Mouse (Mus musculus) heart, embryonic 15.5 days (tissue): Measurements from ENCODE around the gene Nploc4. TPM values are rescaled to one million over a fixed set of nuclear protein-coding genes. Genes with fewer than 3 reads are reported as not detected.

Experiments used
- ATAC-seq: fragments of 200-750 bp; cut with Nextera tagmentation; replicated peaks from 2 replicates; pipeline ENCODE4 v1.8.0; 2017; ENCODE audit warnings: low read depth, moderate TSS enrichment; ENCODE audit not compliant: insufficient number of reproducible peaks, insufficient read depth, low FRiP score
- H3K27ac ChIP-seq: fragments of 300-500 bp; sonication (generic); 2 replicates; pipeline ENCODE4 v1.5.1; 2015; ENCODE audit warnings: mild to moderate bottlenecking, inconsistent platforms
- H3K27me3 ChIP-seq: fragments of 300-500 bp; sonication (generic); 2 replicates; pipeline ENCODE4 v1.6.1; 2015; ENCODE audit warnings: inconsistent platforms
- H3K36me3 ChIP-seq: fragments of 300-500 bp; sonication (generic); 2 replicates; pipeline ENCODE4 v1.6.1; 2015; ENCODE audit warnings: mild to moderate bottlenecking, inconsistent platforms
- H3K4me1 ChIP-seq: fragments of 300-500 bp; sonication (generic); replicated peaks from 2 replicates; pipeline ENCODE4 v1.6.1; 2015; ENCODE audit warnings: inconsistent platforms
- H3K4me2 ChIP-seq: fragments of 300-500 bp; sonication (generic); 2 replicates; pipeline ENCODE4 v1.6.1; 2015; ENCODE audit warnings: inconsistent platforms, mild to moderate bottlenecking, moderate library complexity
- H3K4me3 ChIP-seq: fragments of 300-500 bp; sonication (generic); 2 replicates; pipeline ENCODE4 v1.5.1; 2015; ENCODE audit warnings: mild to moderate bottlenecking, inconsistent platforms
- H3K9ac ChIP-seq: fragments of 300-500 bp; sonication (generic); 2 replicates; pipeline ENCODE4 v1.6.1; 2015; ENCODE audit warnings: mild to moderate bottlenecking, inconsistent platforms
- H3K9me3 ChIP-seq: fragments of 300-500 bp; sonication (generic); replicated peaks from 2 replicates; pipeline ENCODE4 v1.6.1; 2016; ENCODE audit warnings: inconsistent platforms
- WGBS: fragments of 180-500 bp; shearing (Covaris S2); methylation state at CpG from one replicate; pipeline ENCODE4 v1.1.7; 2015; ENCODE audit warnings: mixed read lengths; 5-methylcytosine and 5-hydroxymethylcytosine counted together
- microRNA-seq: library from miRNA; unstranded; fragments of <30 nt; microRNA quantifications from one replicate; pipeline ENCODE4, GENCODE M21; 2016
- polyA plus RNA-seq: library from polyadenylated mRNA; unstranded; fragments of >200 nt; fragmentation: Nextera tagmentation; extraction: Ambion mirVana; gene quantifications from 2 replicates; pipeline ENCODE4 v1.2.1, GENCODE M21; 2015

Gene Nploc4
- polyA plus RNA-seq, 1 experiment from 2014 or later: 22.5 TPM

- H3K4me1 ChIP-seq: peaks cover 8% of the 10 kb centered on the region
- no peak for ATAC-seq
- H3K27ac ChIP-seq: peak overlapping the region; percentile 66
- H3K4me2 ChIP-seq: no peak overlapping the region
- peak overlapping the region; percentile 33; the same call in 1 of the 2 replicates for H3K4me3 ChIP-seq
- 48% methylated on average over 5 of the region's 5 CpGs for WGBS
- no peaks in the 10 kb centered on the region for H3K9me3 ChIP-seq
- no peak overlapping the region for H3K9ac ChIP-seq
- peaks cover 6% of the 10 kb centered on the region; the same call in 1 of the 2 replicates for H3K36me3 ChIP-seq
- no peaks in the 10 kb centered on the region for H3K27me3 ChIP-seq
Measured at GRCm38 (mm10) chr11:120344310-120344920, 93.1 kb downstream of the Nploc4 start.

- ATAC-seq: no peak
- WGBS: 40% methylated on average over 5 of the region's 5 CpGs
- H3K4me2 ChIP-seq: no peak overlapping the region
- no peaks in the 10 kb centered on the region for H3K27me3 ChIP-seq
- H3K4me3 ChIP-seq: no peak overlapping the region
- H3K36me3 ChIP-seq: peaks cover 6% of the 10 kb centered on the region; the same call in 1 of the 2 replicates
- H3K4me1 ChIP-seq: peaks cover 8% of the 10 kb centered on the region
- no peaks in the 10 kb centered on the region for H3K9me3 ChIP-seq
- H3K9ac ChIP-seq: no peak overlapping the region
- H3K27ac ChIP-seq: peak overlapping the region; percentile 66
Measured at GRCm38 (mm10) chr11:120343519-120344309, 93.8 kb downstream of the Nploc4 start.

- H3K9ac ChIP-seq: no peak overlapping the region
- no peak for ATAC-seq
- H3K4me1 ChIP-seq: peaks cover 8% of the 10 kb centered on the region
- no peak overlapping the region for H3K4me2 ChIP-seq
- H3K27ac ChIP-seq: no peak overlapping the region
- no peak overlapping the region for H3K4me3 ChIP-seq
- H3K36me3 ChIP-seq: peaks cover 6% of the 10 kb centered on the region; the same call in 1 of the 2 replicates
- H3K9me3 ChIP-seq: no peaks in the 10 kb centered on the region
- H3K27me3 ChIP-seq: no peaks in the 10 kb centered on the region
- 89% methylated on average over 5 of the region's 5 CpGs for WGBS
Measured at GRCm38 (mm10) chr11:120342656-120343160, 94.8 kb downstream of the Nploc4 start.

- no peak overlapping the region for H3K4me3 ChIP-seq
- H3K4me2 ChIP-seq: no peak overlapping the region
- no peaks in the 10 kb centered on the region for H3K27me3 ChIP-seq
- H3K9me3 ChIP-seq: no peaks in the 10 kb centered on the region
- H3K36me3 ChIP-seq: peaks cover 6% of the 10 kb centered on the region; the same call in 1 of the 2 replicates
- no peak for ATAC-seq
- H3K9ac ChIP-seq: no peak overlapping the region
- peaks cover 8% of the 10 kb centered on the region for H3K4me1 ChIP-seq
- H3K27ac ChIP-seq: no peak overlapping the region
- WGBS: 92% methylated on average over 4 of the region's 4 CpGs
Measured at GRCm38 (mm10) chr11:120341661-120342060, 95.8 kb downstream of the Nploc4 start.

GRCm38 (mm10) chr11:120339978-120340513 is 97.5 kb downstream of the Nploc4 start:
- Histone ChIP-seq H3K9ac (no peak overlapping the region), H3K27ac (no peak overlapping the region), H3K4me2 (no peak overlapping the region), H3K36me3 (peaks cover 1% of the 10 kb centered on the region; the same call in 1 of the 2 replicates), H3K4me3 (no peak overlapping the region), H3K9me3 (no peaks in the 10 kb centered on the region), H3K4me1 (peaks cover 3% of the 10 kb centered on the region), H3K27me3 (no peaks in the 10 kb centered on the region)
- ATAC-seq: no peak
- WGBS: 81% methylated on average over 10 of the region's 10 CpGs

- Histone ChIP-seq H3K36me3 (no peaks in the 10 kb centered on the region), H3K9ac (no peak overlapping the region), H3K27ac (no peak overlapping the region), H3K27me3 (no peaks in the 10 kb centered on the region), H3K4me2 (no peak overlapping the region), H3K4me3 (no peak overlapping the region), H3K4me1 (no peaks in the 10 kb centered on the region; the same call in 1 of the 2 replicates), H3K9me3 (no peaks in the 10 kb centered on the region)
- 71% methylated on average over 3 of the region's 3 CpGs for WGBS
- ATAC-seq: no peak
Measured at GRCm38 (mm10) chr11:120338786-120339185, 98.7 kb downstream of the Nploc4 start.

- Histone ChIP-seq H3K9me3 (no peaks in the 10 kb centered on the region), H3K27me3 (no peaks in the 10 kb centered on the region), H3K9ac (no peak overlapping the region)
Measured at GRCm38 (mm10) chr11:120337447-120337846, 100.1 kb downstream of the Nploc4 start.

GRCm38 (mm10) chr11:120335431-120336021 is 102.0 kb downstream of the Nploc4 start:
- Histone ChIP-seq H3K9me3 (no peaks in the 10 kb centered on the region), H3K27me3 (no peaks in the 10 kb centered on the region), H3K4me3 (no peak overlapping the region), H3K27ac (no peak overlapping the region), H3K4me2 (no peak overlapping the region), H3K4me1 (no peaks in the 10 kb centered on the region), H3K9ac (no peak overlapping the region), H3K36me3 (no peaks in the 10 kb centered on the region)
- no peak for ATAC-seq
- 72% methylated on average over 6 of the region's 6 CpGs for WGBS

More at GRCm38 (mm10) chr11:120337447-120337846, 100.1 kb downstream of the Nploc4 start:
- no peak for ATAC-seq
- H3K4me2 ChIP-seq: no peak overlapping the region
- H3K36me3 ChIP-seq: no peaks in the 10 kb centered on the region
- no peak overlapping the region for H3K4me3 ChIP-seq
- WGBS: 35% methylated on average over 2 of the region's 2 CpGs
- H3K27ac ChIP-seq: no peak overlapping the region
- H3K4me1 ChIP-seq: no peaks in the 10 kb centered on the region

Small RNA genes within 50 kb of the gene (microRNA-seq; reads per million reads assigned to microRNA genes)
- gene Gm23419 (not detected), gene Mir6935 (2.1 reads per million, percentile 2 among the genes with 10 or more reads in this experiment)

Other genes with a start within 250 kb of the Nploc4 start
- gene Bahcc1, start 204.8 kb downstream of the Nploc4 start, polyA plus RNA-seq: 4.2 and 5.7 TPM in 2 replicates
- gene Actg1, start 89.2 kb downstream of the Nploc4 start, polyA plus RNA-seq: 921 and 1,308 TPM in 2 replicates
- gene Fscn2, start 76.2 kb downstream of the Nploc4 start, polyA plus RNA-seq: 0.42 and 0.66 TPM in 2 replicates
- gene Faap100, start 58.9 kb downstream of the Nploc4 start, polyA plus RNA-seq: 27.0 and 38.0 TPM in 2 replicates
- gene Tspan10, start 4.9 kb upstream of the Nploc4 start, polyA plus RNA-seq: 0.09 TPM in 1 of 2 replicates, not detected in the other
- gene Pde6g, start 15.8 kb upstream of the Nploc4 start, polyA plus RNA-seq: 0.14 and 0.29 TPM in 2 replicates
- 18.1 and 21.4 TPM in 2 replicates for gene Oxld1, start 20.4 kb upstream of the Nploc4 start, polyA plus RNA-seq
- gene Ccdc137, start 20.4 kb upstream of the Nploc4 start, polyA plus RNA-seq: 22.1 and 26.5 TPM in 2 replicates
- 26.7 and 37.5 TPM in 2 replicates for gene Arl16, start 29.9 kb upstream of the Nploc4 start, polyA plus RNA-seq
- 203 and 218 TPM in 2 replicates for gene Mrpl12, start 46.9 kb upstream of the Nploc4 start, polyA plus RNA-seq
- gene Slc25a10, start 54.1 kb upstream of the Nploc4 start, polyA plus RNA-seq: 32.1 and 45.0 TPM in 2 replicates
- 2.7 and 2.8 TPM in 2 replicates for gene Gcgr, start 93.0 kb upstream of the Nploc4 start, polyA plus RNA-seq
- 119 and 143 TPM in 2 replicates for gene Mcrip1, start 112.0 kb upstream of the Nploc4 start, polyA plus RNA-seq
- gene Ppp1r27, start 113.4 kb upstream of the Nploc4 start, polyA plus RNA-seq: 0.50 and 7.6 TPM in 2 replicates
- gene P4hb, start 135.5 kb upstream of the Nploc4 start, polyA plus RNA-seq: 357 and 484 TPM in 2 replicates
- gene Arhgdia, start 143.9 kb upstream of the Nploc4 start, polyA plus RNA-seq: 345 and 458 TPM in 2 replicates
- gene Alyref, start 160.7 kb upstream of the Nploc4 start, polyA plus RNA-seq: 238 and 262 TPM in 2 replicates
- 175 and 182 TPM in 2 replicates for gene Anapc11, start 160.7 kb upstream of the Nploc4 start, polyA plus RNA-seq
- gene Npb, start 170.8 kb upstream of the Nploc4 start, polyA plus RNA-seq: 11.7 and 13.0 TPM in 2 replicates
- gene Pcyt2, start 180.2 kb upstream of the Nploc4 start, polyA plus RNA-seq: 80.3 and 111 TPM in 2 replicates
- 17.6 and 25.1 TPM in 2 replicates for gene Sirt7, start 187.5 kb upstream of the Nploc4 start, polyA plus RNA-seq
- 17.8 and 21.2 TPM in 2 replicates for gene Mafg, start 195.9 kb upstream of the Nploc4 start, polyA plus RNA-seq
- 17.1 and 23.5 TPM in 2 replicates for gene Pycr1, start 206.1 kb upstream of the Nploc4 start, polyA plus RNA-seq
- 13.2 and 15.4 TPM in 2 replicates for gene Myadml2, start 210.4 kb upstream of the Nploc4 start, polyA plus RNA-seq
- 1.5 and 2.7 TPM in 2 replicates for gene Notum, start 223.5 kb upstream of the Nploc4 start, polyA plus RNA-seq
- 90.4 and 110 TPM in 2 replicates for gene Aspscr1, start 235.3 kb upstream of the Nploc4 start, polyA plus RNA-seq